Mouse (Mus musculus): Measurements from ENCODE around the gene Serp2.
A peak's percentile ranks its signal among the peaks of the same experiment; 100 is the strongest.
"Not testable (repeated sequence)": the region's sequence is repeated elsewhere in the genome, so short reads cannot be mapped to it uniquely, and the experiment has no call there.

The Serp2 gene

DNA sequence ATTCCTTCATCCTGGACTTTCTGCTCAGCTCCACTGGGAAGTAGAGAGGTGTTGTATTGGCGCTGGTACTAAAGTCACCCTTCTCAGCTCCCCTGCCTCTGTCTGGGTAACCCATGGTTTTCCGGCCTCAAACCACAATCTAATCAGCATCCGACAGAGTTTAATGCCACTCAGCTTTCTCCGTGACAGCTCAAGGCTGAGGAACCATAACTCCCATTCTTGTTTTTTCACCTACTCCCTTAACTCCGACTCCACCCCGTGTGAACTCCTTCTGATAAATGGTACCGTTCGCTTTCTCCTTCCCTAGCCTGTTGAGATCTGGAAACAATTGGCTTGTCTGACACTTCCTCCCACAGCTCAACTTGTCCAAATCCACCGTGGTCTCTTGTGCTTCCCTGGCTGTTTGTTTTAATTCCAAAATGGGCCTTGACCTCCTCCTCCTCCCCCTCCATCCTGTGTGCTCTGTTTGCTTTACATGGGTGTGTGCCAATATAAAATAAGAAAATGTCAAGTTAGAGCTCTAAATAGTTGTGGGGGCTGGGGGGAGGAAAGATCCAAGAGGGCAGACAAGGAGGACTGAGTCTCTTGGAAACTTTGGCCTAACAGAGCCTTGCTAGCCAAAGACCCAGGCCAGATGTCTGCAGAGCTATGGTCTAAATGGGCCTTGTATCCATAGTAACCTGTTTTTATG is 12.7 kb upstream of the Serp2 start:
- DNase-seq (ENCODE audit: low spot score in 2 of 2): peak in 1 of 2 experiments; percentile 43

DNA sequence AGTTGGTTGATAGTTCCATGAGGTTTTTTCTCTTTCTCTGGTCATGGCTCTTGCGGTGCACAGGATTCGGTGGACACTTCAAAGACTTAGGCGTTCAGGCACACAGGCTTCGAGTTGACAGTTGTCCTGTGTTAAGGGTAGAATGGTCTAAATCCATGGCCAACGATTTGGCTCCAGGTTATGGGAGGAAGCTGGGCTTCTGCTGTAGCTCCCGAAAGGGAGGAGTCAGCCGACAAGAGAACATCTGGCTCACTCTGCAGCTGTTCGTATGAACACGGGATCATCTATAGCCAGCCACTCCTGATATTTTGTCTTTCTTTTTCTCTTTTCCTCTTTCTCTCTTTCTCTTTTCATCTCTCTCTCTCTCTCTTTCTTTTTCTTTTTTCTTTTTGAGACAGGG is 11.9 kb upstream of the Serp2 start:
- DNase-seq (ENCODE audit: low spot score in 2 of 2): no peak

DNA sequence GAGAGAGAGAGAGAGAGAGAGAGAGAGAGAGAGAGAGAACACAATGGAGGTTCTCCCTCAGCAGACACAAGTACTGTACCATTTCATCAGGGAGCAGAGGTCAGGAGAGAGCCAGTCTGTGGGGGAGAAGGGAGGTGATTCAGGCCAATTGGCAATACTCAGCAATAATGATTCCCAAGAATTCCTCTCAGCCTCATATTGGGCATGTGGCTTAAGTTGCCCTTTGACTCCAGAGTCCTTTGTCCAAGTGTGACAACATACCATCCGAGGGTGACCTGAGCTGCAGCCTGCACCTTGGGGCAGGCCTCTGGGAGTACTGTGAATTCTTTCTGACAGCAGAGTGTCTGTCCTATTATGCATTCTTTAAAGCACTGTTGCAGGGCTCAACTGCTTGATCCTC is 10.6 kb upstream of the Serp2 start:
- DNase-seq (ENCODE audit: low spot score in 2 of 2): no peak

DNA sequence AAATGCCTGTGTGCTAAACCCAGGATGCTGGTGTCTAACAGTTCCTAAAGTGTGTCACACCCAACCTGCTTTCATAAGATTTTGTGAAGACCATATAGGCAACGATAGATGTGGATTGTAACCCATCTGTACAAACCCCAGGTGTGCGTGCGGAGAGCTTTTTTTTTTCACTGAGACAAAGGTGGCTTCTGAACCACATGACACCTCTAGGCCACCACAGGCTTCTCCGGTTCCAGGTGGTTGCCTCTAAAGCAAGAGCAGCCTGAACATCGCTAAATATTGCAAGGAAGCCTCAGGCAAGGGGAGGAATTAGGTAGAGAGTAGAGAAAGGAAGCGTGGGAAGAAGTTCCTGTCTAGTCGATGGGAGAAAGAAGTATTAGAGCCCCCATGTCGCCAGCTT is 10.0 kb upstream of the Serp2 start:
- DNase-seq (ENCODE audit: low spot score in 2 of 2): no peak

DNA sequence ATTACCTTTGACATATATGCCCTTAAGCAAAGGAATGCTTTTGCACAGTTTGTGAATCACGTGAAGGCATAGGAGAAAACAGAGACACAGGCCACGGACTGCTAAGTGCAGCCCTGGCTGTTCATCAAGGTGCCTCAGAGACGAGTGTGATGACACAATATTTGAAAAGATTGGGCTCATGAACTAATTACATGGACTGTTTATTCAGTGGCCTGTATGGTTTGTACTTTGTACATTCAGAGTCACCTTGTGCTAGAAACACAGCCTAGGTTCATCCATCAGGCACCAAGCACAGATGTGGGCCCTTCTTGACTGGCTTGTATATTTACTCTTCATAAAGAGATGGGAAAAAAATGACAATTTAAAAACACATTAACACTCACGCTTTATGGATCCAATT is 9.5 kb upstream of the Serp2 start:
- DNase-seq (ENCODE audit: low spot score in 2 of 2): no peak

DNA sequence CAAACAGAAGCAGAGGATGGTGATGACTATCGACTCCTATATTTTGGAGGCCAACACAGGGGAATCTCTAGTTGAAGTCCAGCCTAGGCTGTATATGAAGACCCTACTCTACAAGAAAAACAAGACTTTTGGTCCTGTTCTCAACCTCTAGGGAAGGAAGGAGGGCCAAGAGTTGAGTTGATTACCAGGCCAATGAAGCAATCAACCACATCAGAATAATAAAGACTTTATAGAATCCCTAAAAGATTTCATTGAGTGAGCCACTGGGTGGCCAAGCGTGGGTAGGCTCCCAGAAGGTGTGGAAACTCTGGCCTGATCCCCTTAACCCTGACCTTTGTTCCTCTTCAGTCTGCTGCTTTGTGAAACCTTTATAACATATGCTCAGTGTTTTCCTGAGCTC is 2.5 kb upstream of the Serp2 start:
- no peak for DNase-seq (ENCODE audit: low spot score in 2 of 2)

DNA sequence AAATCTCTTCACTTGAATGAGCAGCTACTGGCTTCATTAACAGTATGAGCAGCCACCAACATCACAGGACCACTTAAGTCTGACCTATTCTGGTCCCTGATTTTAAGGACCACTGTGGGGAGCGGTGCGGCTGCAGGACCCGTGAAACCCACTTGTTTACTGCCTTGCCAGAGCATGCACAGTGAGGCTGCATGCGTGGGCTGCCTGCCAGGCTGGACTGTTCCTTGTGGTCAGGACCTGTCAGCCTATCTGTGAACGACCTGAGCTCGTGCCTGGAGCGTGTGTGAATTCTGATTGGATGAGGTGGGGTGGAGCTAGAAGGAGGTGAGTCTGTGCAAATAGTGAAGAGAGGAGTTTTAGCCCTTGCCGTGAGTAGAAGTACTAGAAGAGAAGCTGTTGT is 1.5 kb upstream of the Serp2 start:
- not testable (repeated sequence) for DNase-seq (ENCODE audit: low spot score in 2 of 2)

DNA sequence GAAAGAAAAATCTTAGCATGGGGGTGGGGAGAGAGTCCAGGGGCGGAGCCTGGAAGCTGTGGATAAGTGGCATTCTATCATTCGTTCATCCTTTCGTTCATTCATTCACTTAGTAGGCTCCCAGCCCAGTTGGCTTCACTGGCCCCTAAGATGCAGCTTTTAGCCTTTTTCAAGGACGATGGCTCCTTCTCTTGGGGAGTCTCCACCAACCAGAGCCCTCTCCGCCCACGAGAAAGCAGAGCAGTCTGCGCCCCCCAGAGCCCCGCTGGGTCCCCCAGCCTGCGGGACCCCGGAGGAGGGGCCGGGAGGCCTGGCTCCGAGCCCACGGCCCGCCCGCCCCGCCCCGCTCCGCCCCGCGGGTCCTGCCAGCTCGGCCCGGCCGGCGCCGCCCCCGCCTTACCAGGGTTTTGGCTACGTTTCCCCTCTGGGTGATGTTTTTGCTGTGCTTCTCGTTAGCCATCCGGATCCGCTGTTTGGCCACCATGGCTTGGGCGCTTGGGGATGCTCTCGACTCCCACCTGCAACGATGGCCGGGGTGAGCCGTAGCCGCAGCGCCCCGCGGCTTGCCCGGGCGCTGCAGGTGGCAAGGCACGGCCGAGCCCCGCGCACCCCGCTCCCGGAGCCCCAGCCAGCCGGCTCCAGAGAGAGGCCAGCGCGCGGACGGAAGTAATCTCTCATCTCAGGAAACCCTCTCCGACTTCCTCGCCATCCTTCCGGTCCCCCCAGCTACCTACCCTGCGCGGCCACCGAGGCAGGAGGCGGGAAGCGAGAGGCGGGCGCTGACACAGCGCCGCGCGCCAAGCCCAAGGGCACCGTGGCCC is 448 bp downstream of the Serp2 start:
- peak; percentile 38 to 78 for DNase-seq (ENCODE audit: low spot score in 2 of 2)

DNA sequence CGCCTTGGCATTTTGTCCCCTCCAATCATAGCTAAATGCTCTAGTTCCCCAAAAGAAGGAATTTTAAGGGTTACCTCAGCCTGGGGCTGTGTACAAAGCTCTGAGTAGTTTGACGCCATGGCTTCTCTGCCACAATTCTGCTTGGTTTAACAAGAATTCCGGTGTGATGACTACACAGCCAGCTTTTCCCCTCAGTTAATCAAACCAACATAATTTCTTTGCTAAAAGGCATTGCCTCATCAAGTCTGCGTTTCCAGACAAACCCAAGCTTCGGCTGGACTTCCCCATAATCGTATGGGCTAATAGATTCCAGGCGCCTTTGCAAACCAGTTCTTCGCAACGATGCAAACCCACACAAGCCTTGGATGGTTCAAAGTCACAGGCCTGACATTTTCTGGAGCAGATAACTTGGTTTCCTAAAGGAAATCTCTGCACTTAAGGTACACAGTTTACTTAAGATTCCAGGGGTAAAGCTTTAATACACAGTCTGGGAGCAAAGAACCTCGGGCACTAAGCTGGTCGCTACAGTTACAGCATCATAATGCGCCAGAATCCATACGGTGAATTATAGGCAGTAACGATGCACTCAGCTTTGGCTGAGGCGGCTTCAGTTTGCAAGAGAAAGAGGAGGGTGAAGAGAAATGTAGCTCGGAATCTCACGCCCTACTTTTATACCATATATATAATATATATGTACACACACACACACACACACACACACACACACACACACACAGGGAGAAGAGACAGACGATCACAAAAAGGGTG is 1.2 kb downstream of the Serp2 start:
- DNase-seq (ENCODE audit: low spot score in 2 of 2): no peak

DNA sequence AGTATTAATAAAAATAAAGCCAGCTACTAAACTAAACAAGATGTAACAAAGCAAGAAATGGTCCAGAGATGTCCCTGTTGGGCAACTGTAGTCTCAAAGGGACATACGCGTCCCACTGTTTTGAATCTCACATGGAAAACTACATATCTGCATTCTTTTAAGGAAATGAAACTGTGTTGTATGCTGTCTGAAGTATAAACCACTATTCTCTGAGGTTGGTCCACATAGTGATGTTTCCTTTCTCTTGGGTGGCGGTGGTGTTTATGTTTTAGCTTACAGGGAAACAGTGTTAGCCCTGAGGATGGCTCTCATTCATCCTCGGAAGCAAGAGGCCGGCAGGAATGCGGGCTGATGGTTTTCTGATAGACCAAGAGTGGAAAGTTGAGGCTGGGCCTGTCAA is 12.6 kb downstream of the Serp2 start:
- no peak for DNase-seq (ENCODE audit: low spot score in 2 of 2)

DNA sequence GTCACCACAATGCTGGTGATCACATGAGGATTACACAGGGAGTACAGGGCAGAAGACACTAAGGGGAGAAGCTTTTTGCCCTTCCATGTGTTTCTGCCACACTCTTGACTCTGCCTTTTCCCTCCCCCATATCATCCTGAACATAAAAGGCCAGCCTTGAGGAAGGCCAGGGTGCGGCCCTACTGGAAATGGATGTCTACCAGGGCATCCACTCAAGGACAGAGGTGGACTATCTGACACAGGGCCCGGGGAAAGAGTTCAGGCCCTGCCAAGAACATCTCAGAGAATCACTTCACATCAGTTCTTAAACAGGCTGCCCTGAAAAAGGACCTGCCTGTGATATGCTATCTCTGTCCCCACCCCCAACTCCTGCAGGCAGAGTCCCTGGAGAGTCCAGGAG is 15.3 kb downstream of the Serp2 start:
- DNase-seq (ENCODE audit: low spot score in 2 of 2): no peak

DNA sequence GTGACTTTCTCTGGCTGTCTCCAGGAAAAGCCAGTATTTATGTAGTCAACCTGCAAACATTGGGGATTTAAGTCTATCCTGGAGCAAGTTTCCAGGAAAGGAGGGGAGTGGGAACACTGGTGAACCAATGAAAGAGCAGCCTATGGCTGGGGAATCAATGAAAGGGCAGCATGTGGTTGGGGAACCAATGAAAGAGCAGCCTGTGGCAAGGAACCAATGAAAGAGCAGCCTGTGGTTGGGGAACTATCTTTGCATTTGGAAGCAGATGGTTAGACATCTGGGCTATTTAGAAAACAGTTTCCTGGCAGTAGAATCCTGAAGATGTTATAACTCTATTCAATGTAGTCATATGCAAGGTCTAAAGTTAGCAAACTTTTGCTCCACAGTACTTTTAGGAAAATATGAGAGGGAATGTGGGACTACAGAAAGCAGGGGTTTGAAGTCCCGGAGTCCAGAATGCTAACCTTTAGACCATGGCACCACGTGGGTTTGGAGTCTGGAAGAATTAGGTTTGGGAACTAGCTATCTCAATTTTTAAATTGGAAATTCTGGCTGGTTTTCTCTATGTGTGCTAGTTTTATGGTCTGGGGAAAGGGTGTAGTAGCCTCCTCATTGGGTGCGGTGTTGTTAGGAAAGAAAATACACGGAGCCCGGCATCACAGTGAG is 16.6 kb downstream of the Serp2 start:
- peak in 1 of 2 experiments; percentile 53 for DNase-seq (ENCODE audit: low spot score in 2 of 2)

DNA sequence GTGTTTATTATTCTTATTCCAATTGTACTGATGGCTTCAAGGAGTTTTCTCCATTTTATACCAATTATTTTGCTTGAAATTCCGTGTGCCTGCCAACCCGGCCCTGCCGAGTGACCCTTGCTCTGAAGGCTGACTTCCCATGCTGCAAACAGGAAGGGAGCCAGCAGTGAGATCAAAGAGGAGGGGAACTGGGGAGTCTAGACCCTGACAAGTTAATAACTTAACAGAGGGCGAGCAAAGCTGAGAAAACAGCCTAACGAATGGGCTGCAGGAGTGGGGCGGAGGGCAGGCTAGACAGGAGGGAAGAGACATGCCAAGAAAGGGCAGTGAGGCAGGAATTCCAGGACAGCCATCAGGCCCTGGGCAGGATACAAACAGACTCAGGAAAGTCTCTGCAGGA is 19.8 kb downstream of the Serp2 start:
- no peak for DNase-seq (ENCODE audit: low spot score in 2 of 2)

DNA sequence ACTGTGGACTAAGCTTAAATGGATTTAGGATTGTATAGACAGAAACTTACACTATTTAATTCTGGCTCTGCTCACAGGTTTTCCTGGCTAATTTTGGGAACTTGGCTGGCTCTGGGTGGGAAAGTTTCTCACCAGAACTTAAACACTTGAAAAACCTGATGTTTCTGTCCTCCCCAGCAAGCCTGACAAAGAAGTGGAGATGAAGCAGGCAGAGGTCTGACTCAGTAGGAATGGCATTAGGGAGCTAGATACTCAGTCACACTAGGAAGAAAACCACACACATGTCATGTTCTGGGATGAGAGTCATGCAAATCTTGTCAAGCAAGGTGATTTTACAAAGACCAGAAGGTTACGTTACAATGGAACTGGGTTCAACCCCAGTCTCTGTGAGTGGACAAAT is 21.6 kb downstream of the Serp2 start:
- DNase-seq (ENCODE audit: low spot score in 2 of 2): no peak

DNA sequence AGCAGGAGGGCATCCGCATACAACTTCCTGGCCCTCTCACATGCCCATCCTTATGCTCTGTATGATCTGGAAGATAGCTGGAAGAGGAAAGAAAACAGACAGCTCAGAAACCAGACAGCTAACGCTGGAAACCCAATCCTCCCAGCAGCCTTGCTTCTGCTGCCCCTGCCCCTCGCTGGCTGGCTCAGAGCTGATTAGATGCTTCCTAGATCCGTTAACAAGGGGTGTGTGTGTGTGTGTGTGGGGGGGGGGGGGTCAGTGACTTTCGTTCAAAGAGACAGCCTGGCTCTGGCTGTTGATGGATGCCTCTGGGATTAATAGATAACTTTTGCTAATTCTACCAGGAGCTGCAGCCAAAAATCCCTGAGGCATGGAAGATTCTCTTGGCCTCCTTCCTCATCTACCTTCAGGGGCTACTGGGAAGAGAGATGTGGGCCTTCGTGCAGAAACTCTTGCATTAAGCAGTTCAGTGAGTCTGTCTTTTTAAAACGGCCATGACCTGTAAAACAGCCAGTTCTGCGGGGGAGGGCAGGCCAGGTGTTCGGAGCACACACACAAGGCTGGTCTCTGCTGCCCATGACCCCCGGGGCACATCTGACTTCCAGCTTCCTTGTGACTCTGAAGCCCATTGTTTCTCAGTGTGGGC is 23.4 kb downstream of the Serp2 start:
- no peak for DNase-seq (ENCODE audit: low spot score in 2 of 2)

DNA sequence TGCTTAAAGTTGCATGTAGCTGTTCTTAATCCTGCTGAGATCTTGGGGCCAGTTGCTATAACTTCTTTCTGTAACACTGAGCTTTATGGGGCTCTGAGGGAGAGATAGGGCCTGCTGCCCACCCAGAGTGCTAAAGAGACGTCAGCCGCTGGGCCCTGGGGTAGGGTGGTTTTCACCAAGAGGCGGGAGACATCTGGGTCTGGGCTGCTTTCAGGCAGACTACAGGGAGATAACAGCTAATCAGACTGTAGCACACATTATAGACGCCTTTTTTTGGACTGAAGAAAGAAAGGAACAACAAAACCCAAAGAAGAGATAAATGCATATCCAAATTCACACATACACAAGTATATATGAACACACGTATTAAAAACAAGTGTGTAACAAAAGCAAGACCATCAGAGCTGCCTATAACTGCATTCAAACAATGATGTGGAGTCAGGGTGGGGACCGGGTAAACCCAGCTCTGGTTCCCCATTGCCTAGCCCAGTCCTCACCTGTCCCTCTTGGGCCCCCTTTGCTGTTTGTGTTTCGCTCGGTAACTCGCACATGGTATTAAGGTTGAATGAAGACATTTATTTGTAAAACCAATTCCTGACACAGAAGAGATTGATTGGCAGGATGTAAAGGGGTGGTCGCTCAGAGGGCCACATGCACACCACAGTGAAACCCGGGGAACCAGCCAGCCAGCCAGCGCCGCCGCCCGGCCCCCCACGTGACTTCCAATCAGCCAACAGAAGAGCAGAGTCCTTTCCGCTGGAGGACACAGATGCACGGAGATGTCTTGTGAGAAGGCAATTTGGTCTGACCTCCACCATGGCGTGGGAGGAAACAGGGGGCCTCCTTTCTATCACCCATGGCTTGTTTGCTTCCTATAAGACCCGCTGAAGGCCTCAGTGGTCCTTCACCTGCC is 24.2 kb downstream of the Serp2 start:
- DNase-seq (ENCODE audit: low spot score in 2 of 2): peak; percentile 88 to 92

DNA sequence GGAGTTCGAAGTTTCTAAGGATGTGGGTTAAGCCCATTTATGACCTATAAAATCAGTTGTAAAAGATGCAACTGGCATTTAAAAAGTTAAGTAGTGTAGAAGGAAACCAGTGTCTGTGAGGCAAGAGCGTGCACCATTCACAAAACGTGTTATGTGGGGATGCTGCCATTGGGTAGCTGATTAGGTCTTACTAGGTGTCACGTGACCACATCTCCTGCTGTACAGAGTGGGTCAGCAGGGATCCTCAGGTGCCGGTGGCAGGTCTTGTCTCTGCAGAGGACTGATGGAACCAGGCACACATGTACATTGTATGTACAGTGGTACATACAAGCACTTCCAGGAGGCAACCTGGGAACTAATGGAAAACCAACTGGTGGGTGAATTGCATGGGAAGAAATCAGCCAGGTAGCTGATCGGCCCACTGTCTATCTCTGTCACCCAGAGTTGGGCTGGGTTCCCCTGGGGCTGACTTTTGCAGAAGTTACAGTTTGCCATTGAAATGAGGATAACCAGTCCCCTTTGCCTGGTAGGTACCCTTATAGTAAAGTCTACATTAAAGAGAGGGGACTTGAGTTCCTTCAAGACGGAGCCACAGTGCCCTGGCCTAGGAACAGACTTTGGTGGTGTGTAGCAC is 25.5 kb downstream of the Serp2 start:
- DNase-seq (ENCODE audit: low spot score in 2 of 2): peak in 1 of 2 experiments; percentile 30

DNA sequence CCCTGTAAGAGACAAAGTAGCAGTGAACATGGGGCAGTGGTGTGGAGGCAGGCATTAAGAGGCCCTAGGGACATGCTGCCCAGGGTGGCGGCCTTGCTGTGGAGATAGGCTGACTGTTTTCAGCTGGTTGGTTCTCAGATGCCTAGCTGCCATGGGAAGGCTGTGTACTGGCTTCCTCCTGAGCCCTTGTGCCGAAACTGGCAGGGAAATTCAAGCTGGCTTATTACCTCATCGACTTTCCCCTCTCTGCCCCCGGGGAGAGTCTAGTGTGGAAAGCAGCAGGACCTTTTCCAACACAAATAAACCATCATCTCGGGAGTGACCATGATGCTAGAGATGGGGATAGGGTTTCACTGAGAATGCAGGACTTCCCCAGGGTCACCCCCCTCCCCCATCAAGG is 28.0 kb downstream of the Serp2 start:
- no peak for DNase-seq (ENCODE audit: low spot score in 2 of 2)

DNA sequence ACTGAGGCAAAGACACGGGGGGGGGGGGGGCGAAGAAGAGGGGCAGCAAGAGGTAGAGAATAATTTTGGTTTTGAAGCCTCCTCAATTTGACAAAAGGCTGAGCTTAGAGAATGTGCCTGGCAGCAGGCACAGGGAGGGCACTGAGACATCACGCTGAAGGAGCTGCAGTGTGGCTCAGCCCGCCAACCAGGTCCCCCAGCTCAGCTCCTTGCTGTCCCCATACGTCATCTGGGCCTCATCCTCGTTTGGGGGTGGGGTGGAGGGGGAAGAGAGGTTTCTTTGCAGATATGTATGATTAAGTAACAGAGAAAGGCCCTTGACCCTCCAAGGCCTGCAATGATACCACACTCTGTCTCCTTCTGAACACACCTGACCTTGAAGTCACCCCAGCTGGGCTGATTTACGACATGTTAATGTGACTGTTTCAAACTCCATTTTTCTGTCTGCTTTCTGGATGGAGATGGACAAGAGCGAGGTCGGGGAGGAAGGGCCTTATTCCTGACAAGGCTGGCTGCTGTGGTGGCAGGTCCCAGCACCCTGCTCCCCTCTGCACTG is 28.9 kb downstream of the Serp2 start:
- no peak for DNase-seq (ENCODE audit: low spot score in 2 of 2)
